Mouse (Mus musculus): ENCODE measurements around the gene Tor1b.

DNA sequence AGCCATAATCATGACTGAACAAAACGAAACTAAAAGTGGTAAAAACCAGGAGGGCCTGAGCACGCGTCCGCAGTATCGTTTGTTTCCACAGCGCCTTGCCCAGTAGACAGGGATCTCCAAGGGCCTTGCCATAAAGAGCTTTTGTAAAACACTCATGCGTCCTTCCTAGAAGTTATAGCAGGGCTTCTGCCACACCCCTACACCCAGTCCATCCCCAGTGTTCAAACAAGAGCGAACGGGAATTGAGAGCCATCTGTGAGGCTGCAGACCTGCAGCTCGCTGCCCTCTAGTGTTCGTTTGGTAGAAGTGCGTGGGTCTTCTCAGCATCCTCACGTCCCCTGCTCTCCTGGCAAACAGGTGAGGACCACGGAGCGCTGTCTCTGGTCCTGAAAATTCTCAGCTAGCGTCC, 10.2 kb upstream of the Tor1b start:
- TF ChIP-seq POLR2A (IDR thresholded peaks at IDR 0.05; ENCODE audit: low read depth, low read length) (peak; percentile 65), RAD21 (IDR thresholded peaks at IDR 0.05; ENCODE audit: low read depth, low read length) (peak; percentile 61), CTCF (conservative IDR thresholded peaks at IDR 0.05 in 1 of 2, IDR thresholded peaks at IDR 0.05 in 1 of 2; ENCODE audit: low read depth in 2 of 2, low read length in 2 of 2) (peak; percentile 86 to 88), RCOR1 (conservative IDR thresholded peaks at IDR 0.05; ENCODE audit: low read depth, low read length) (peak; percentile 90; the same call in 1 of the 2 replicates), MYC (IDR thresholded peaks at IDR 0.05; ENCODE audit: low read depth, low read length) (peak; percentile 81), ELF1 (IDR thresholded peaks at IDR 0.05; ENCODE audit: low read depth, low read length) (peak; percentile 42; the same call in 1 of the 2 replicates), JUN (IDR thresholded peaks at IDR 0.05; ENCODE audit: insufficient read depth, low read depth, low read length) (no peak), SIN3A (IDR thresholded peaks at IDR 0.05; ENCODE audit: low read length) (peak; percentile 98)
